33 mouse cellular contexts compared by ENCODE assay signal in genomic region chr1:78414421-78414820, GRCm38 (mm10).
"Had no signal": no experiment of that assay in that cellular context is flagged by ENCODE, and none has a peak within 500 bp of the region (broad histone marks: within the 10 kb centered on the region; RNA-seq: fewer than 3 reads in every experiment).

No protein-coding gene starts in this region.

- H3K9ac ChIP-seq: heart, embryonic 12.5 days; heart, embryonic 13.5 days; heart, embryonic 15.5 days; hindbrain, embryonic 12.5 days; hindbrain, embryonic 13.5 days; hindbrain, embryonic 14.5 days; hindbrain, embryonic 15.5 days; intestine, embryonic 15.5 days; kidney, embryonic 15.5 days had no signal

- ATAC-seq: hindbrain, embryonic 16.5 days; hindbrain, postnatal 0 days; inflammation-experienced regulatory T-cells, adult 6 months; intestine, embryonic 15.5 days; intestine, postnatal 0 days had no signal

- H3K4me2 ChIP-seq: heart, embryonic 12.5 days; heart, embryonic 13.5 days; heart, embryonic 15.5 days; hindbrain, embryonic 12.5 days; hindbrain, embryonic 13.5 days; hindbrain, embryonic 14.5 days; hindbrain, embryonic 15.5 days; intestine, embryonic 15.5 days; kidney, embryonic 15.5 days had no signal

- H3K36me3 ChIP-seq: heart, embryonic 12.5 days; heart, embryonic 15.5 days; hindbrain, embryonic 15.5 days had no signal

- H3K27ac ChIP-seq: heart, embryonic 13.5 days; heart, embryonic 15.5 days; hindbrain, embryonic 10.5 days; hindbrain, embryonic 12.5 days; hindbrain, embryonic 13.5 days; hindbrain, embryonic 14.5 days; hindbrain, embryonic 15.5 days; hindbrain, postnatal 0 days; intestine, embryonic 15.5 days; kidney, embryonic 15.5 days; kidney, postnatal 0 days; layer of hippocampus, adult 2 months; left cerebral cortex, adult 2 months had no signal

- H3K4me1 ChIP-seq: heart, embryonic 12.5 days; heart, embryonic 13.5 days; heart, embryonic 15.5 days; hindbrain, embryonic 12.5 days; hindbrain, embryonic 13.5 days; hindbrain, embryonic 15.5 days; intestine, embryonic 15.5 days had no signal

- H3K27me3 ChIP-seq: heart, embryonic 12.5 days; heart, embryonic 13.5 days; heart, embryonic 15.5 days; hindbrain, embryonic 12.5 days; hindbrain, embryonic 13.5 days; intestine, embryonic 15.5 days; kidney, embryonic 15.5 days had no signal

- H3K9me3 ChIP-seq: heart, embryonic 12.5 days; heart, embryonic 13.5 days; heart, embryonic 15.5 days; hindbrain, embryonic 10.5 days; hindbrain, embryonic 12.5 days; hindbrain, embryonic 13.5 days; hindbrain, embryonic 15.5 days; intestine, embryonic 15.5 days; kidney, embryonic 15.5 days had no signal

- DNase-seq: heart, postnatal 10 days; heart, postnatal 14 days; heart, postnatal 36 days; heart, postnatal 4 days; kidney, adult 11 months; kidney, adult 18-20 months; kidney, adult 2 months; kidney, adult 8-10 months; kidney, adult 9 months; kidney, postnatal 10 days; kidney, postnatal 14 days; kidney, postnatal 25 days; kidney, postnatal 36 days; kidney, postnatal 4 days; layer of hippocampus, adult 9-11 months; layer of hippocampus, postnatal 36 days had no signal

- H3K4me3 ChIP-seq: heart, embryonic 12.5 days; heart, embryonic 13.5 days; heart, embryonic 15.5 days; hindbrain, embryonic 10.5 days; hindbrain, embryonic 12.5 days; hindbrain, embryonic 13.5 days; hindbrain, embryonic 15.5 days; intestine, embryonic 15.5 days; kidney, embryonic 15.5 days; layer of hippocampus, adult 2 months; left cerebral cortex, adult 2 months had no signal
